Mouse (Mus musculus) kidney, adult 18-20 months (tissue): ENCODE measurements at regions not wholly inside any gene's neighbourhood (a gene's known extent, or its start where the extent isn't known, plus 50 kb on each side); places are given as distances from the start of the nearest gene placed in this dataset.

ENCODE experiments used
- DNase-seq: peaks from one replicate; pipeline ENCODE4 v3.0.0; 2021

DNA sequence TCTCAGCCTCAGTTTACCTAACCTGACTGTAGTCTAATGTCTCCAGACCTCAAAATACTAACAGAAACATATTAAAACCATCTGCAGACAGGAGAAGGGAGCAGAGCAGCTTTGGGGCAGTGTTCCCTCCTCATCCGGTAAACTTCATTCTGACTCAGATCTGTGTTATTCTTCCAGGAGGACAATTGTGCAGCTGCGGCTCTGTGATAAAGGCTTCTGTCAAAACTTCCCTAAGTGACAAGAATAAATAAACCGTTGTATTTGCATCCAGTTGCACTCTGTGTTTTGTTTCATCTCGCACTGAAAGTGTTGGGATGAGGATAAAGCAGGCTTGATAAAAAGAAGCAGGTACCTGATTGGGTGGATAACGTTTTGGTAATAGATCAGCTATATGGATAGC lies 585.8 kb downstream of the Tmem114 start:
- DNase-seq = no peak

DNA sequence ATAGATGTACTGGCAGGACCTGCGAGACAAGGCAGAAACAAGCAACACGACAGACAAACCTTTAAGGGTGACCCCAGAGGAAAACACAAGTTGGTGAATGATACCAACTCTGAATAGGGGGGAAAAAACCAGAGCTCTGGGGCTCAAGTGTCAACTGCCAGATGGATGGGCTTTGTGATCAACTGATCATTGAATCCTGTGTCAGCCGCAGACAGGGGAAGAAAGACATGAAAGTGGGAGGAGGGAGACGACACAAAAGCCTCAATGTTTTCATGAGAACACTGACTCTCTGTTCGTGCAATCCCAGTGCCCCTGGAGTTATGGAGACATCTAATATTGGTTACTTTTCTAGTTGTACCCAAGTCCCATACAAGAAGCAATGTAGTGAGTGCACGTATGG lies 593.8 kb downstream of the Tmem114 start:
- no peak for DNase-seq

DNA sequence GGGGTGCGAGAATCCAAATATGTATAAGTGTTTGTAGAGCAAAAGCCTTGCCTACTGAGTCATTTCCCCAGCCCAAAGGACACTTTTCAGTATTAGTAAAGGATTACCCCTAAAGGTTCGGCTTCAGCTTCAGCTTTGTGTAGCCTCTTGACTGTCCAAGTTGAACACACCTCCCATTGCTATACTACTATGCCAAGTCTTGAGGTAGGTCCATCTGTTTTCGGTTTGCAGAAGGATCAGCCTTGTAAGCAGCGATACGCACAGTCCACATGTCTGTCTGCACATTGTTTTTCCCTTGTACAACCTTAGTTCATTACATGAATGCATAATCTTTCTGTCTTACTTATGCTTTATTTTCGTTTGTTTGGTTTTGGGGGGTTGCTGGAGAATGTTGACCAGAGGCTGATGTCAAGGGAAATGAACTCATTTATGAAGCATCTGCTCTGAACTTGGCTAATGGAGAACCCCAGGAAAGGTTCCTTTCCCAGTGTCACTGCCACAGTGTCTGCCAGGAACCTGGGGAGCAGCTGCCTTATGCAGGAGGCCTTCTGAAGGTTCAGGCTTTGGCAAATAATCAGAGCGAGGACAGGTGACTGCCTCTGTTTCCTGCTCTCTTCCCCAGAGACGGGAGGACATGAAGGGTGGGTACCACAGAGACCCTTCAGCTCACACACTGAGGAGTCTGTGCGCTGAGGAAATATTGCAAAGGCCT lies 594.8 kb downstream of the Tmem114 start:
- no peak for DNase-seq

DNA sequence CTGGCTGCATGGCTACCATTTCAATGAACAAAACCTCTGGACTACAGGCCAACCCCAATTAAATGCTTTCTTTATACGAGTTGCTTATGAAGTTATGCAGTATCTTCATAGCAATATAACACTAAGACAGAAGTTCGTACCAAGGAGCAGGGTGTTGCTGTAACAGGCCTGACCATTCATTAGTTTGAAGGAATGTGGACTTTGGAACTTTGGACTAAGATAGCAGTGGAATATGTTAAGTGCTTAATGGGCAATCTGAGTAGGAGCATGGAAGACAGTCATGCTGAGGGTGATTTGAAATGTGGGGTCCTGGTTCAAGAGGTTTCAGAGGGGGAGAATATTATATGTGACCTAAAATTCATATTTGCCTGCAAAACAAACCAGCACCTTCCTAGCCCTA lies 623.8 kb downstream of the Tmem114 start:
- peak; percentile 4 for DNase-seq

DNA sequence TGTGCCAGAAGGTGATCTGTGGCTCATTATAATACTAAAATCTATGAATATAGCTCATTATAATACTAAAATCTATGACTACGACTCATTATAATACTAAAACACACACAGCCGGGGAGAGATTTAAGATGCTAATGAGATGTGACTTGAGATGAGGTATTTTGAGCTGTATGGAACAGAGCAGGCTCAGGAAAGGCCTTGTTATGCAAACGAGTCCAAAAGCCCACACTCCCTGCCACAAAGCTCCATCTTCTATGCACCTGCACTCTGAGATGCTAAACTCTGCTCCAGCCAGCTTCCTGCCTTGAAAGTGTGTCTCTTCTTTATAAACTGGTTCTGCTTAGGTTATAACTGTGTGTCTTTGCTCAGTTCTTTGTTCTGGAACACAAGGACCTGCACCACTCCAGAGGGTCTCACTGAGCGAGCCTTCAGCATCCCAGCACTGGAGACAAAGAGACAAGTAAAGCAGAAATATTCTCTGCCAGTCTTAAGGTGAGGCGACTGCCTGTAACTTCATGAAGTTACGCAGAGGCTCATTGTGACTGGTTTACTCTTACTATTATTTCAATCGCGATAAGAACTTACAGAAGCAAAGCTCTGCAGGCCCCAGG lies 627.7 kb downstream of the Tmem114 start:
- no peak for DNase-seq

DNA sequence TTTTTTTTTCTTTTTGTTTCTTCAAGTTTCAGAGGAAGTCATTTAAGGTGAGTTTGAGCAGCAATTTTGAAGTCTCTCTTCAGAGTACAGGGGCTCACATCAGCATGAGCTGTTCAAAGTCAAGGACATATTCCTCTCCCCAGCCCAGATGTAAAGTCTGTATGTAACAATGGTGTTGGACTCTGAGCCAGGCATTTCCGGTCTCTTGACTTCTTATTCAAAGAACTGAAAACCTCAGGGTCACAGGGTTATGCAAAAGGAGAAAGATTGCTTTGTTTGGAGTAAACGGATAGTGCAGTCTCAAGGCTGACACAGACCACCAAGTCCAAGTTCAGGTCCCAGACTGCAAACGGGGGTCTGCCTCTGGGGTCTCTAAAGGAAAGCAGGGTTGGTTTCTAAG lies 629.4 kb downstream of the Tmem114 start:
- no peak for DNase-seq

DNA sequence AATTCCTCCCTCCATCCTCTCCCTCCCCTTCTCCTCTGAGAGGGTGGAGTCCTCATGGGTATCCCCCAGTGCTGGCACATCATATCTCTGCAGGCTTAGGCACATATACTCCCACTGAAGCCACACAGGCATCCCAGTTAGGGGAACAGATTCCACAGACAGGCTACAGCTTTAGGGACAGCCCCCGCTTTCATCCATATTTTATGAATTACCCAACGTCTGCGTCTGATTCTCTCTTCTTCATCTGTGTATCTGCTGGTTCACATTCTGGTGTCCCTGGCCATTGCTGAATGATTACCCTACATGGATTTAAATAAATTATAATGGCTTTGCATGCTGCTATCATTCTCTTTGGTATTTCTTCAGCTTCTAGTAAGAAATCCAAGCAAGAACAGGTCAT lies 632.4 kb downstream of the Tmem114 start:
- no peak for DNase-seq

DNA sequence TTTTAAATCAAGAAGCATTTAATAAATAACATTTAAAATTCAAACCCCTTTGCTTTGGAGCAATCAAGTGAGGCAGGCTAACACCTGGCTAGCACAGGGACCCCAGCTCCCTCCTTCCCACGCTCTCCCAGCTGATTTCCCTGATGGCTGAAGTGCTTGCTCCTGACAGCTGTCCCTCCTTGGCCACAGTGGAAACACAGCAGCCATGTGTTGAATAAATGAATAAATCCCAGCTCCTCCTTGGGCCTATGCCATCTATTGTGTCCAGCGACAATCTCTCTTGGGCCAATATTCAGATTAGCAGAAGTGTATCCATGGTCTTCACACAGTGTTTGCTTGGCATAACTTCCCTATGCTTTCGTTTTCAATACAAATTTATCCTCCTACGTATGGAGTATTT lies 634.7 kb downstream of the Tmem114 start:
- DNase-seq = no peak

DNA sequence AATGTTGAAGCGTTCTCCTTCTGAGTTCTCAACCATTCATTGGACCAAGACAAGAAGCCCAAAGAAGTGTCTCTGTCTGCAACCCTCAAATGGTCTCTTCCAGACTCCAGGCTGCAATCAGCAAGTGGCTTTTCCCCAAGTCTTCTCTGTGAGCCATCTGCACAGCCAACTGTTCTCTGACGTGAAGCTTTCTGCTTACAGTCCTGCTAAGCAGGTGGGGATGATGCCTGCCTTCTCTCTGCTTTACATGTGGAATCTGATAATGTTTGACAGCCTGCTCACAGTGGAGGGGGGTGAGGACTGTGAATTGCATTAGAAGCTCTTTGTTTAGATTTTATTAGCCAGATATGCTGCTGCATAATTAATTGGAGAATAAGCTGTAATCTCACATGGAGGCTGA lies 636.7 kb downstream of the Tmem114 start:
- DNase-seq = no peak

DNA sequence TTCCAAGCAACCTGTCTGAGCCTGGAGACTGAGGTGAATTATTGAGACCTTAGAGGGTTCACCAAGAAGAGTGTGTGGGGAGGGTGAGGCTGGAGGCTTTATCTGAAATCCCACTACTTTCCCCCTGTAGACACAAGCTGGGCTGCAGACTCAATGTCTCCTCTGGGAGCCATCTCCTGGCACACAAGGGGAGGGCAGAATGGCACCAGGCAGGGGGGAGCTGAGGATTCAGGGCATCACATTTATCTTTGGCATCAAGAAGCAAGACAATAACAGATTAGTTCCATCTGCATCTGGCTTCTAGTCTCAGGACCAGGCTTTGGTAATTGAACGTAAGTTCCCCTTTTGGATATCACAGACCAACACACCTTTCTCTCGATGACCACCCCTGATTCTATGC lies 643.4 kb downstream of the Tmem114 start:
- DNase-seq = no peak

DNA sequence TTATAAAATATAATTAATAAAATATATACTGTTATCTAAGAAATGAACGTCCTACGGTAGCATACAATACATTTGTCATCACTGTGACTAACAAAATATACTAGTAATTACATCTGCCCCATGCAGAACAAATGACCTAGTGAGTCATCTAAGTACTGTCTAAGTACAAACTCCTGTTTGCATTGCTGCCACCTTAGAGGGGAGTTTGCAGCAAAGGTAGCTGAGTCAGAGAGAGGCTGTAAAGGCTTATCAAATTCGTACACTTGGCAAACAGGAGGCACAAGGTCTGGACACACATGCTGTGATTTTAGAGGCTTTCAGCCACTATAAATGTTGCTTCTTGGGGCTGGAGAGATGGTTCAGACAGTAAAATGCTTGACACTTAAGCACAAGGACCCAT lies 649.3 kb downstream of the Tmem114 start:
- no peak for DNase-seq

DNA sequence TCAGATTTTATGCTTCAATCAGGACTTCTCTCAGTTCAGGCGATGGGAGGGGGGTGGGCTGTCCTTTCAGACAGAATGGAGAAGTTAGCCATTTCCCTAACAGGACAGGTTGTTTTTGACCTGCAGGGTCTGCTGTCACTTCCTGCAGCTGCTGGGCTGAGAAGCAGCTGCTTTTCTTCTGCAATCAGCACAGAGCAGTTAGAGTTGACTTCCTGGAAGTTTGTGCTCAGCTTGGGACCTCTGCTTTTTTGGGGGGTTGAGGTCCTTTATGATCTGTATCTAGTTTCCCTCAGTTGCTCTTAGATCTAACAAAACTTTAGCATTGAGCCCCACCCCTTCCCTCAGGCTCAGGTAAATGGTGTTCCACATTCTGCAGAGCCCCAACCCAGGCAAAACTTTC lies 656.5 kb downstream of the Tmem114 start:
- DNase-seq = no peak

DNA sequence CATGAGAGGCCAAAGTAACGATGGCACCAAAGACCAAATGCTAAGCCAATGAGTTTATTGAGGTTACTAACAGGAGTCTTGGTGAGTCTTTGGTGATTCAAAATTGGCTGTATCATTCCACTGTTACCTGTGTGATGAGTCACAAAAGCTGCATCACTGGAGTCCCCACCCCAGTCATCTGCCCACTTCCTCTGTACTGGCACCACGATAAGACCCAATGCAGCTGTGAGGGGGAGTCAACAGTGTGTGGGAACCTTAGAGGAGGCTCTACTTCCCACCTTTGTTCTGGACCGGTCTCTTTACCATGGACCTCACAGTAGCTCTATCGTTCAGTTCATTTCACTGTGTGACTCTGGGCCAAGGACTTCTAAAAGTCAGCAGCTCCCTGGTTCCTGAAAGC lies 657.2 kb downstream of the Tmem114 start:
- DNase-seq = no peak

DNA sequence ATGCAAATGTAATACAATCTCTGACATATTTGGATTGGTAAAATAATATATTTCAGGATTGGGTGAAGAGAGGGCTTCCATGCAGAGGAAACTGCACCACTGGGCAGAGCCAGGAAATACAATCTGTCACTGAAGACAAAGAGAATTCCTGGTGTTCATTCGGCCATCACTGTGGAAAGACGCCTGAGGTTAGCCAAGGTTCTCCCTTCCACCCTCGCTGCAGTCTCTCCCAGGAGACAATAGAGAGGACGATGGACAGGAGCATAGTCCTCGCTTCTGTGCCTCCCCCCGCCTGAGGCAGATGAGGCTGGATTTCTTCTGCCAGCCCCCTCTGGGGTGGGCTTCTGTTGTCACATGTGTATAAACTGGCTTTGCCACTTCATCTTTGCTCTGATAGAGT lies 660.6 kb downstream of the Tmem114 start:
- DNase-seq = no peak

DNA sequence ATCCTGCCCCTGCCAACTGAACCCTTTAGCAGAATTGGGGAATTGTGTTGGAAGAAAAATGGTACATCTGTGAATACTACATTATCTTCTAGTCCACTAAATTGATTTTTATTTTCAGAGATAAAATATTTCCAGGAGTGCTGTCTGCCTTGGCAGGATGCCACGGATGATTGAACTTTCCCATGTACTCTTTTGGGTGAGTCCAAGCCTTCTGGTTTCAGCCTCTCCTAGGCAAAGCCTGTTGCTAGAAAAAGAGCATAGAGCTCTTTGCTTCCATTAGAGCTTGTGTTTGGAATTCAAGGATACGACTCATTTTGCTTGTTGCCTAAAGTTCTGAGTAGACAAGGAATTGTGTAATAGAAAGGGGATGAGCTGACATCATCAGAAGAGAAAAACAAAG lies 696.8 kb downstream of the Tmem114 start:
- DNase-seq = no peak

DNA sequence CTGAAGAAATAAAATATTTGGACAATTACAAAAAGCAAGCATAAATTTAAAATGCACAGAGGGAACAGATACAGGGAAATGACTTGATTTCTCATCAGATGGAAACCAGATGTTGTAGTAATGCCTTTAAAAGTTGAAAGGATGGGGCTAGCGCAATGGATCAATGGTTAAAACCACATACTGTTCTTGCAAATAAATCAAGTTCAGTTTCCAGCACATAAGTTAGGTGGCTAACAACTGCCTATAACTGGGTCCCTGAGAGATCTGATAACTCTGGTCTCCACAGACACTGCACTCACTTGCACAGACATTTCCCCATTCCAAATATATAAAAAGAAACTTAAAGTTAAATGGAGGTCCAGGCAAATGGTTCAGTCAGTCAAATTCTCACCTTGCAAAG lies 699.7 kb downstream of the Tmem114 start:
- DNase-seq = no peak

DNA sequence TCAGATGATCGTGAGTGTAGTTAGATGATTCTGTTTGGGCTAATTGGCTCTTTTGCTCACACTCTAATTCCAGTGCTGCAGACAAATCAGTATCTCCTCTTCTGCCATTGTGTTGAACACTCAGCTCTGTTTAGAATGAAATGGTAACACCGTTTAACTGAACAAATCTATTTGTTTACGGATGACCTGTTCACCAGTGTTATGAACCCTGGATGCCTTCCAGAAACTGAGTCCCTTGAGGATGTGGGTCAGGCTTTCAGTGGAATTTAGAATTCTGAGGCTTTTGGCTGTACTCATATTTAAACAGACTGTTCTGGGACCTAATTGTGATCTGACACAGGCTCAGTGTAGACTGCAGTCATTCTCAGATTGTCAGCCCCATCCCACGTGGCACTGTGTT lies 723.5 kb downstream of the Tmem114 start:
- no peak for DNase-seq

DNA sequence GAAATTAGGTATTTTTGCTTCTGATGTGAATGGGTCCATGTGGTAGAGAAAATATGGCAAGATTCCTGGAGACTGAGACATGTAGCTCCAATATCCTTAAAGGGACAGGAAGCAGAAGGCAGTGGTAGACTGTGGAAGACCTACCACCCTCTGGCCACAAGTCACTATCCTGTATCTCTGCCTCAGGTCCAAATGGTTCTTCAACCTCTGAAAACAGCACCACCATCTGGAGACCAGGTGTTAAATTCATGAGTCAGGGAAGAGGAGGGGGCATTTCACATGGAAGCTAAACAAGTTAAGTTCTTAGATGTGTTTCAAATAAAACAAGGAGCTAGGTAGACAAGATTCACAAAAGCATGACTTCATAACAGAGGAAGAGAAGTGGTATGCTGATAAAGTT lies 739.5 kb downstream of the Tmem114 start:
- DNase-seq = no peak

DNA sequence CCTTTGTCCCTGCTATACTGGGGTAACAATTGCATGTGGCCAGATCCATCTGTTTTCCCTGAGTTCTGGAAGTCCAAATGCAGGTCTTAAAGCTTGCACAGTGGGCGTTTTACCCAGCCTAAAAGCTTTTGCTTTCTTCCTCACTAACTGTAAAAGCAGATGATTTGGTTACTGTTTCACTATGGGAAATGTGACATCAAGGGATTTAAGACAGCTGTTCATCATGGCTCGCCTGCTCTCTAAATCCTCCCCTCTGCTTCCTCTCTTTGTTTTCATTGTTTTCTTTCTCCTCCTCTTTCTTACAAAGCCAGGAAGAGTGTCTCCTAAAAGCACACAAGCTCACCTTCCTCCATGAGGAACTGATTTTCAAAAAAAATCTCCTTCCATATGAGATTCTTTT lies 758.8 kb downstream of the Tmem114 start:
- DNase-seq = no peak

DNA sequence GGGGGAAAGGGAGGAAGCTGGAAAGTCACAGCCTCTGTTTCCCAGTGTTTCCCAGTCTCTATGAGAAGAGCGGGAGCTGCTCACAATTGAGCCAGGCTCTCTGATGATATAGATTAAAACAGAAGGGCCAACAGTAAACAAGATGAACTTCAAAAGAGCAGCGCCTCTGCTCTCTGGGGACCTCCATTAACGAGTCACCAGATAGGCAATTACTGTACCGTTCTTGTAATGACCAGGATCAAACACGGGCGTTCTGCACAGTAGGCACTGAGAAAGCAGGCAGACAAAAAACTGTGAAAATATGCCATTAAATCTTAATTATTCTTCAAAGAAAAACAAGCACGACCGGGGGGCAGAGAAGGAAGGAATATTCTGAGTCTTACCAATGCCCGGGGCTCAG lies 766.8 kb downstream of the Tmem114 start:
- no peak for DNase-seq

DNA sequence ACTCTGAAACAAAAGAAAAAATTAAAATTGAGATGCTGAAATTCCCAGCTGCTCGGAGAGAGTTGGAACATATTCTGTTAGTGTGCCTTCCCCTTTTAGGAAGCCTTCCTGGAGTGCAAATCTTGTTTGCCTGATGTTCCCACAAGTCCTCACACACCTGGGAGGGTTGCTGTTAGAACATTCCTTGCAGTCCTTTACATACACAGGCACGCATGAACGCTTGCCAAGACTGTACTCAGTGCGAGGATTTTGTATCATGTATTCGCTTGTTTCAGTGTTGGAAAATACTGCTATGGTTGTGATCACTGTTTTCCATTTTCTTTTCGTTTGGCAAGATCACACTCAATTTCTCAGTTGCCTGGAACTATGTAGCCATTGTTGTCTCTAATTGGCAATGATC lies 770.5 kb downstream of the Tmem114 start:
- no peak for DNase-seq

DNA sequence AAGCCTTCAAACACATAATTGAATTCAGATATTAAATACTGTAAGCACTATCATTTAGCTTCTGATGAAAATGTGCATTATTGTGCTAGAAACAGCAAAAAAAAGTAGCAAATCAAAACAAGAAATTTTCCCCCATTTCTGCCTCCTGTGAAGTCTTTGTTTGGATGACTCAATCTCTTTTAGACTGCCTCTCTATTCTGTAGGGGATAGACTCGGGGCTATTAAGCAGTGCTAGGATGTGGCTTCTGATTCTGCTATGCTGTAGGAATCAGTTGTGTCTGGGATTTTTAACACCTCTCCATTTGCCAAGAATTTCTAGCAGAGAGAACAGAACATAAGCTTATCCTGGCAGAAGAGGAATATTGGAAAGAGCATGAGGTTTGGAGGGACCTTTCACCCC lies 775.2 kb downstream of the Tmem114 start:
- no peak for DNase-seq

DNA sequence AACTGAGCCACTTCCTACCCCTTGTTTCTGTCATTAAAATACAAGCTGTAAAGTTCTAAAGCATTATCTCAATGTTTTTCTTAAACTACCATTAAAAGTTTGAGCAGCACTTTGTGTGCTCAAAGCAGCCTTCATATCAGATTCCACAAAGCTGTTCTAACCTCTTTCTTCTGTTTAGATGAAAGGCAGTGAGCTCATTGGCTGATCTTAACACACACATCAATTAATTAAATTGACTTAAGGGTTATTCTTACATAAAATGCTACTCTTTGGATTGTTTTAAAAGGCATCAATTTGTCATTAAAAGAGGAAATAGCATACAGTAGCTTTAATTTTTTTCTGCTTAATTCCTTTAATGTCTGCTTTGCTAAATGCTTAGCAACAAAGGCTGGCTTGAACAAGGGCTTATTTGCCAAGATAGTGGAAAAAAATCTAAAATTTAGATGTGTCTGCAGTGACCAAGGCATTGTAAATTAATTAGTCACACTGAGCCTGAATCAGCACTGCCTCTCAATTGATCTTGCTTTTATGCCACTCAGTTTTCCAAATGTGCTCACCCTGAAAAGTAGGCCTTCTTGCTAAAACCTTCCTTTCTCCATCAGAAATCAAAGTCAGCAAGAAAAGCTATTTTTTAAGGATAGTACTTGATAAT lies 777.5 kb downstream of the Tmem114 start:
- no peak for DNase-seq

DNA sequence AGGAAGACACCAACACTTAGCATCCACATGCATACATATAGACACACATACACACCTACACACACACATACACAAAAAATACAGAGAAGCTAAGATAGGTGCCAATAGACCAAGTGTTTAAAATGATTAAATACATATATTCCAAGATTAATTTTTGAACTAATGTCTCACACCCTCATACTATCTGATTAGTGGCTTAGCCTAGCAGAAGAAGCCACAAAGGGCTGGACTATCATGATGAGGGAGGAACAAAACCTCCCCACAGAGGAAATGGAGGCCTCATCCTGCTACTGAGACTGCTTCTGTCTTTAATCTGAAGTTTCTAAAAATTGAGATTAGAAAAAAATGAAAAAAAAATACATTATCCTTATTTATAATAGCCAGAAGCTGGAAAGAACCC lies 780.6 kb downstream of the Tmem114 start:
- DNase-seq = no peak
